Mouse (Mus musculus): ENCODE measurements around the gene Tssk6. TPM values are rescaled to one million over a fixed set of nuclear protein-coding genes. Genes with fewer than 3 reads are reported as not detected.

Gene Tssk6
- polyA plus RNA-seq, 1 experiment from 2014 or later: 3.8 TPM

DNA sequence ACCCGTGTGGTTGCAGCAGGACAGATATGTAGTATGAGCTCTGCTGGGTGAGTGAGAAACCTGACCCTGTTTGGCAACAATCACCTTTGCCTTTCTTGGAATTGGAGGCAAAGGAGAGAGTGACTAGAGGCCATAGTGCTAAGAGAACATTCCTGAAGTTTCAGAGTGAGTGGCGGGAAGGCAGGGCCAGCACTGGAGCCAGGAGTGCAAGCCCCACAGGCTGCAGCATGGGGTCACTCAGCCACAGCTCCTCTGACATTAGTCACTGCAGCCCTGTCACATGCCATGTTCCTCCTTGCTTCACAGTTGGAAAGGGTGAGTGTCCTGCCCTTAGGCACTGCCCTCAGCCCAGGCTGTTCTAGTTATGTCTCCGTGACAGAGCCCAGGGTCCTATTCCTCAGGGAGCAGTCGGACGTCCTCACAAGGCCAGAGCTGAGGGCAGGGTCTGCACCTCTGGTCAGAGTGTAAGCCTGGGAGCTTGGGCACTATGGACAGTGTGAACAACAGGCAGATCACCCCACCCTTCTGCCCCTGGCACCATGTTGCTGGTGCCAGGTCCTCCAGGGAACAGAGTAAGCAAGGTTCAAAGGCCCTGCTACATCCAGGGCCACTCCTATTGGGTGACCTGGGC lies 34.2 kb upstream of the Tssk6 start:
- no peak overlapping the region for H3K4me2 ChIP-seq (ENCODE audit: low read length)
- no peaks in the 10 kb centered on the region for H3K9me3 ChIP-seq (replicated peaks; ENCODE audit: low read length)
- DNase-seq (ENCODE audit: low spot score) (no peak), ATAC-seq (replicated peaks; ENCODE audit: low FRiP score, low read depth) (no peak; the same call in 1 of the 2 replicates)
- no peaks in the 10 kb centered on the region for H3K27me3 ChIP-seq (ENCODE audit: insufficient read depth, low read length)
- H3K4me3 ChIP-seq (replicated peaks; ENCODE audit: low read depth, low read length): no peak overlapping the region
- no peaks in the 10 kb centered on the region for H3K36me3 ChIP-seq (ENCODE audit: insufficient read depth, low read length)
- H3K9ac ChIP-seq (ENCODE audit: low read depth, low read length): no peak overlapping the region
- 60% methylated on average over 5 of the region's 5 CpGs for WGBS
- no peak for TF ChIP-seq CTCF (IDR thresholded peaks at IDR 0.05; ENCODE audit: low read depth)
- no peaks in the 10 kb centered on the region for H3K4me1 ChIP-seq (replicated peaks; ENCODE audit: insufficient read depth, low read length)
- no peak overlapping the region for H3K27ac ChIP-seq

DNA sequence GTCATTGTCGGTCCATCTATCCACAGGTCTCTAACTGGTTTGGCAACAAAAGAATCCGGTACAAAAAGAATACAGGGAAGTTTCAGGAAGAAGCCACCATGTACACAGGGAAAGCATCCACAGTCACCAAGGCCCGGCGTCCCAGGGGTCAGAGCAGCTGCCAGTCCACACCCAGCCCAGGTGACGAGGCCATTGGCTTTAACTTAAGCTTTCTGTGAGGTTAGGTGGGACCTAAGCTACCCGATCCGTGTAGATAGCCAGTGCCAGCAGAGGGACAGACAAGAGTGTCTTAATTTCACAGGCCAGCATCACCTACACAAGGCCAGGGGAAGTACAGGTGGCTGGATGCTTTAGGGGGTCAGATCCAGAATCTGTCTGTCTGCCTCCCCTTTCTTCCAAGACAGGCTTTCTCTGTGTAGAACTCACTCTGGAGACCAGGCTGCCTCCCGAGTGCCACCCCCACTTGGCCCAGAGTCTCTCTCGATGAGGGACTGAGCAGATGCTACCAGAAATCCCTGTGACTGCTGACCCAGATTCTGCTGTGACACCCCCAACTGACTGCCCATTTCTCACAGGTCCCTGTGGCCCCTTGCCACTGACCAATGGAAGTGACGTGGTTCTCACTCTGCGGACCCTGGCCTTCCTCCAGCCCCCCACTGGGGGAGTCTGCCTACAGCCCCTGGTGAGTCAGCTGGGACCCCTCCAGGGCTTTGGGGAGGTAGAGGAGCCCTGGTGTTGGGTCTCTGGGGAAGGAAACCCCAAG lies 31.8 kb upstream of the Tssk6 start:
- DNase-seq (ENCODE audit: low spot score): no peak
- ATAC-seq (replicated peaks; ENCODE audit: low FRiP score, low read depth): no peak
- no peaks in the 10 kb centered on the region for H3K9me3 ChIP-seq (replicated peaks; ENCODE audit: low read length)
- H3K27me3 ChIP-seq (ENCODE audit: insufficient read depth, low read length): no peaks in the 10 kb centered on the region
- H3K36me3 ChIP-seq (ENCODE audit: insufficient read depth, low read length): no peaks in the 10 kb centered on the region
- H3K9ac ChIP-seq (ENCODE audit: low read depth, low read length): no peak overlapping the region
- WGBS: 84% methylated on average over 11 of the region's 11 CpGs
- no peak overlapping the region for H3K4me3 ChIP-seq (replicated peaks; ENCODE audit: low read depth, low read length)
- no peak overlapping the region for H3K4me2 ChIP-seq (ENCODE audit: low read length)
- no peak for TF ChIP-seq CTCF (IDR thresholded peaks at IDR 0.05; ENCODE audit: low read depth)
- no peak overlapping the region for H3K27ac ChIP-seq
- no peaks in the 10 kb centered on the region for H3K4me1 ChIP-seq (replicated peaks; ENCODE audit: insufficient read depth, low read length)

DNA sequence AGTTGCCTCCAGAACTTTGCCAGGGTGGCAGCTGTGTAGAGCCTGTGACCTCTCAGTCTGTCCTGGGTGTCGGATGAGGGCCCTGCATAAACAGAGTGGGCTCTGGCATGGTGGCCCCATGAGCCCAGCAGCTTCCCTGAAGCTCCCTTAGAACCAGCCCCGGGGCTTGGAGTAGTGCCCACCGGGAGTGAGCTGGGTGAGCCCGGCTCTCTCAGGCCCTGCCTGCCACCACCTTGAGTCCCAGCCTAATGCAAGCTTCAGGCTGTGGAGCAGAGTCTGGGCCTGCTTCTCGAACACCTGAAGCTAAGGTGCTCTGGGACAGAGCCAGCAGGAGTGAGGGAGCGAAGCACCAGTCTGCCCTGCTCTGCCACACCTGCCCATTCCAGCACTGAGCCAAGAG lies 31.1 kb upstream of the Tssk6 start:
- no peak overlapping the region for H3K4me2 ChIP-seq (ENCODE audit: low read length)
- no peak overlapping the region for H3K4me3 ChIP-seq (replicated peaks; ENCODE audit: low read depth, low read length)
- H3K27ac ChIP-seq: no peak overlapping the region
- H3K4me1 ChIP-seq (replicated peaks; ENCODE audit: insufficient read depth, low read length): no peaks in the 10 kb centered on the region
- H3K9me3 ChIP-seq (replicated peaks; ENCODE audit: low read length): no peaks in the 10 kb centered on the region
- no peaks in the 10 kb centered on the region for H3K36me3 ChIP-seq (ENCODE audit: insufficient read depth, low read length)
- no peaks in the 10 kb centered on the region for H3K27me3 ChIP-seq (ENCODE audit: insufficient read depth, low read length)
- no peak for ATAC-seq (replicated peaks; ENCODE audit: low FRiP score, low read depth)
- TF ChIP-seq CTCF (IDR thresholded peaks at IDR 0.05; ENCODE audit: low read depth): no peak
- no peak for DNase-seq (ENCODE audit: low spot score)
- 81% methylated on average over 6 of the region's 6 CpGs for WGBS
- H3K9ac ChIP-seq (ENCODE audit: low read depth, low read length): no peak overlapping the region

DNA sequence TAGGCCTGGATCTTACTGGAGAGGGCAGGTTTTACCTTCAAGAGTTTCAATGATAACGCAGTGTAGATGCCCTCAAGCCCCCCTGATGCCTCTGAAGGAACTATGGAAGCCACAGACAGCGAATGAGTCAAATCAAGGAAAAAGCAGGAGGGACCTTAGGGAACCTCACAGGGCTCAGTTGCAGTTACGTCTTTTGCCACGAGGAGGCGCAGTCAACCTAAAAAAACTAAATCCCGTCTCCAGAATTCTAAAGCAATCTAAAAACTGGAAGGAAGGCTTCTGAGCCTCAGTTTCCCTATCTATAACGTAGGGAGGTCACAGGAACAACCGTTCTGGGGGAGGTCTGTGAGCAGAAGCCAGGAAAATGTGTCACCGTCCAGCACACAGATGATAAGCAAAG lies 27.8 kb upstream of the Tssk6 start:
- WGBS: 11% methylated on average over 9 of the region's 9 CpGs
- peak; percentile 76 for DNase-seq (ENCODE audit: low spot score)

DNA sequence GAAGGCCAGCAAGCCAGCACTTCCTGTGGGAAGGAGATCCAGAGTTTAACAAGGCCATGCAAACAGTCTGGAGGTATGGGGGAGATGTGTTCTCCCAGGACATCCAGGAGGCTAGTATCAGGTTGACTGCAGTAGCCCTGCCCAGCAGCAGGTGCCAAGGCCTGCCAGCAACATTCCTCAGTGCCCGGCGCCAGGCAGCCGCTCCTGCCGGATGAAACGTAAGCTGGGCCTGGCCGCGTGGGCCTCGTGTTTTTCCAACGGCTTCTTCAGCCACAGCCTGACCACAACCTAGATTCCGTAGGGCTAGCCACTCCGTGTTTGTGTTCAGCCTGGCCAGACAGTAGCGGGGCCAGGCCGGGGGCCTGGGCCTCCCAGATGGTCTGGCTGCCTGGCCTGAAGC lies 27.3 kb upstream of the Tssk6 start:
- Histone ChIP-seq H3K27me3 (ENCODE audit: insufficient read depth, low read length) (peaks cover 6% of the 10 kb centered on the region; the same call in 1 of the 2 replicates), H3K27ac (no peak overlapping the region), H3K4me3 (replicated peaks; ENCODE audit: low read depth, low read length) (no peak overlapping the region), H3K4me1 (replicated peaks; ENCODE audit: insufficient read depth, low read length) (no peaks in the 10 kb centered on the region), H3K9me3 (replicated peaks; ENCODE audit: low read length) (no peaks in the 10 kb centered on the region), H3K4me2 (ENCODE audit: low read length) (no peak overlapping the region), H3K36me3 (ENCODE audit: insufficient read depth, low read length) (no peaks in the 10 kb centered on the region), H3K9ac (ENCODE audit: low read depth, low read length) (no peak overlapping the region)
- no peak for DNase-seq (ENCODE audit: low spot score)
- 56% methylated on average over 13 of the region's 13 CpGs for WGBS
- TF ChIP-seq CTCF (IDR thresholded peaks at IDR 0.05; ENCODE audit: low read depth): no peak
- no peak for ATAC-seq (replicated peaks; ENCODE audit: low FRiP score, low read depth)

More for the DNA sequence above, 27.8 kb upstream of the Tssk6 start:
- H3K9ac ChIP-seq (ENCODE audit: low read depth, low read length): no peak overlapping the region
- H3K9me3 ChIP-seq (replicated peaks; ENCODE audit: low read length): no peaks in the 10 kb centered on the region
- no peaks in the 10 kb centered on the region for H3K4me1 ChIP-seq (replicated peaks; ENCODE audit: insufficient read depth, low read length)
- peak; percentile 80 for TF ChIP-seq CTCF (IDR thresholded peaks at IDR 0.05; ENCODE audit: low read depth)
- H3K36me3 ChIP-seq (ENCODE audit: insufficient read depth, low read length): no peaks in the 10 kb centered on the region
- peaks cover 1% of the 10 kb centered on the region; the same call in 1 of the 2 replicates for H3K27me3 ChIP-seq (ENCODE audit: insufficient read depth, low read length)
- H3K4me2 ChIP-seq (ENCODE audit: low read length): no peak overlapping the region
- ATAC-seq (replicated peaks; ENCODE audit: low FRiP score, low read depth): no peak
- no peak overlapping the region for H3K27ac ChIP-seq
- H3K4me3 ChIP-seq (replicated peaks; ENCODE audit: low read depth, low read length): no peak overlapping the region

DNA sequence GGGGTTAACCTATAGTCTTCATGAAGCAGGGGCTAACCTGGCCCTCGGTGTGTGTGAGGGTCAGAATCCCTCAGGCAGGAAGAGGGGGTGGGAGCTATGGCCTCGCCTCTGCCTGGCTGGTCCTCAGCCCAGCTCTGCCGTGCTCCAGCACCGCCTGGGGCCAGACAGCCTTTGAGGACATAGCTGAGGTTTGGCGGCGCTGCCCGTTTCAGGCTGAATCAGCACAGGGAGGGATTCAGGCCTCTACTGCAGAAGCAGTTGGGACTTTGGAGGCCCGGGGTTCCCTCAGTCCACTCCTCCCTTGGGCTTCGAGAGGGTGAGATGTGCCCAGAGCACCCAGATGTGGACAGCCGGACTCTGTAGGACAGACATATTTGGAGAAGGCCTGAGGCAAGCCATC lies 25.9 kb upstream of the Tssk6 start:
- no peak overlapping the region for H3K4me2 ChIP-seq (ENCODE audit: low read length)
- H3K27me3 ChIP-seq (ENCODE audit: insufficient read depth, low read length): peaks cover 19% of the 10 kb centered on the region
- no peak overlapping the region for H3K27ac ChIP-seq
- TF ChIP-seq CTCF (IDR thresholded peaks at IDR 0.05; ENCODE audit: low read depth): no peak
- WGBS: 38% methylated on average over 10 of the region's 10 CpGs
- no peak overlapping the region for H3K4me3 ChIP-seq (replicated peaks; ENCODE audit: low read depth, low read length)
- ATAC-seq (replicated peaks; ENCODE audit: low FRiP score, low read depth) (no peak), DNase-seq (ENCODE audit: low spot score) (no peak)
- no peaks in the 10 kb centered on the region for H3K4me1 ChIP-seq (replicated peaks; ENCODE audit: insufficient read depth, low read length)
- no peaks in the 10 kb centered on the region for H3K9me3 ChIP-seq (replicated peaks; ENCODE audit: low read length)
- no peaks in the 10 kb centered on the region for H3K36me3 ChIP-seq (ENCODE audit: insufficient read depth, low read length)
- no peak overlapping the region for H3K9ac ChIP-seq (ENCODE audit: low read depth, low read length)

Data from kidney, postnatal 0 days (tissue).